Mouse (Mus musculus) small intestine, adult 2 months (tissue): ENCODE data around the gene Arl13a. TPM values are rescaled to one million over a fixed set of nuclear protein-coding genes. Genes with fewer than 3 reads are reported as not detected.
"Not testable (repeated sequence)": the region's sequence is repeated elsewhere in the genome, so short reads cannot be mapped to it uniquely, and the experiment has no call there.

Experiments
- H3K27ac ChIP-seq: fragments of 200-500 bp; 2 replicates; pipeline ENCODE4 v1.5.1; 2012; ENCODE audit warnings: low read depth, low read length, control low read depth, inconsistent platforms; ENCODE audit not compliant: insufficient read depth
- H3K27me3 ChIP-seq: fragments of 200-500 bp; 2 replicates; pipeline ENCODE4 v1.6.1; 2012; ENCODE audit warnings: mild to moderate bottlenecking, moderate library complexity, low read length, inconsistent platforms; ENCODE audit not compliant: control insufficient read depth, insufficient read depth
- H3K36me3 ChIP-seq: fragments of 200-500 bp; 2 replicates; pipeline ENCODE4 v1.6.1; 2012; ENCODE audit warnings: mild to moderate bottlenecking, low read length, control low read depth, inconsistent platforms; ENCODE audit not compliant: control insufficient read depth, insufficient read depth
- H3K4me1 ChIP-seq: fragments of 200-500 bp; 2 replicates; pipeline ENCODE4 v1.6.1; 2012; ENCODE audit warnings: low read length, inconsistent platforms, mixed read lengths; ENCODE audit not compliant: control insufficient read depth, insufficient read depth, insufficient read length
- H3K4me3 ChIP-seq: fragments of 200-500 bp; 2 replicates; pipeline ENCODE4 v1.5.1; 2012; ENCODE audit warnings: low read depth, mild to moderate bottlenecking, control low read depth, inconsistent platforms, low read length, moderate library complexity
- CTCF ChIP-seq: fragments of 200-500 bp; IDR thresholded peaks from 2 replicates; pipeline ENCODE4 v1.5.1; 2012; ENCODE audit warnings: low read depth, mild to moderate bottlenecking, control low read depth, inconsistent platforms, low read length, moderate library complexity, mixed read lengths; ENCODE audit not compliant: insufficient replicate concordance, insufficient read length; ENCODE audit errors: extremely low read depth
- POLR2A ChIP-seq: fragments of 200-500 bp; IDR thresholded peaks from 2 replicates; pipeline ENCODE4 v1.6.1; 2012; ENCODE audit warnings: low read depth, mild to moderate bottlenecking, control low read depth, inconsistent platforms, low read length, moderate library complexity
- WGBS: fragments of 180-500 bp; shearing (Covaris S2); methylation state at CpG from one replicate; pipeline ENCODE4 v1.1.7; 2018; 5-methylcytosine and 5-hydroxymethylcytosine counted together
- polyA plus RNA-seq: library from polyadenylated mRNA; depleted of rRNA; stranded (reverse); fragments of >200 nt; gene quantifications from 2 replicates; pipeline ENCODE4 v1.2.3, GENCODE M21; 2012; rRNA removed

Arl13a gene
- not detected in 2 replicates for polyA plus RNA-seq

GRCm38 (mm10) chrX:134187201-134187600 is at the start of gene Arl13a:
Gene Arl13a, plus strand, starts transcription at chrX:134187501.
- H3K27ac ChIP-seq, H3K4me3 ChIP-seq, H3K27me3 ChIP-seq, H3K4me1 ChIP-seq, H3K36me3 ChIP-seq: not testable (repeated sequence)
- WGBS, result 92% methylated on average over 9 of the region's 9 CpGs

GRCm38 (mm10) chrX:134140024-134140423 is 47.3 kb upstream of the Arl13a start:
- Histone ChIP-seq H3K27me3 (no peaks in the 10 kb centered on the region), H3K27ac (no peak overlapping the region), H3K4me3 (no peak overlapping the region), H3K4me1 (no peaks in the 10 kb centered on the region), H3K36me3 (no peaks in the 10 kb centered on the region)
- WGBS, result 77% methylated on average over 6 of the region's 6 CpGs
- TF ChIP-seq CTCF (no peak), POLR2A (no peak)

GRCm38 (mm10) chrX:134141551-134141950 is 45.8 kb upstream of the Arl13a start:
- no peak for TF ChIP-seq POLR2A
- no peak for TF ChIP-seq CTCF
- 59% methylated on average over 1 of the region's 1 CpGs for WGBS
- H3K27me3 ChIP-seq, result no peaks in the 10 kb centered on the region
- H3K27ac ChIP-seq, result no peak overlapping the region
- H3K36me3 ChIP-seq, result no peaks in the 10 kb centered on the region
- H3K4me3 ChIP-seq, result no peak overlapping the region
- H3K4me1 ChIP-seq, result no peaks in the 10 kb centered on the region

DNA sequence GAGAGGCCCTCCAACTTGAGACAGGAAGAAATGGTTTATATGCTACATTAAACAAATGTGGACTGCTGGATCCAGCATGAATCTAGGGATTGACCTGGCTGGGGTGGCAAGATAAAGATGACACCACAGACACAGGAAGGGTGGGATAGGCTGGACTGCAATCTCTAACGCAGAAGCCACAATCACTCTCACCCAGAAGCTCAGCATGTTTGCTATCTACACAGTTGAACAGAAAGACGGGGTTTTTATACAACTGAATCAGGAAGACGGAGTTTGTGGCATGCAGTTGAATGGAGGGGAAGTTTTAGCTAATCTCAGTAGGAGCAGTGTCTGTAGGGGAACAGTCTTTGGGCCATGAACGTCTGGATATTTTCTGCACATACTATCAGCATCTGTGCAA is 45.3 kb upstream of the Arl13a start:
- no peaks in the 10 kb centered on the region for H3K4me1 ChIP-seq
- no peak overlapping the region for H3K27ac ChIP-seq
- WGBS, result 78% methylated on average over 4 of the region's 4 CpGs
- H3K4me3 ChIP-seq, result no peak overlapping the region
- TF ChIP-seq CTCF, result no peak
- no peak for TF ChIP-seq POLR2A
- no peaks in the 10 kb centered on the region for H3K36me3 ChIP-seq
- no peaks in the 10 kb centered on the region for H3K27me3 ChIP-seq

DNA sequence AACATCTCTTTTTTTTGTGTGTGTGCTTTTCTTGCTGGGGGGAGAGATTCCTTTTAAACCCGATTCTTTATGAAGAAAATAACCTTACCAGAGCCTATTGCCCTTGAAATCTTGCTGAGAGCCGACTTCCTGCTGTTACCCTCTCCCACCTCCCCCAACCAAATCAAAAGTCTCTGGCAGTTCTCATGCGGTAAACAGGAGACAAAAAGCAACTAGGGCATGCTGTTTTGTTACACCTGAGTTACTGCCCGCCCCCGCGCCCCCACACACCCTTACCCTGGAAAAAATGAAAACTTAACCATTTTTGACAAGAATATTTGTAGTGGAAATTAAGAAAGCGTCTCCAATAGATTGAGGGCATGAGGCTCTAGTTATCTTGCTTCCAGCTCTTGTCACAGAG is 29.1 kb upstream of the Arl13a start:
- H3K36me3 ChIP-seq, result no peaks in the 10 kb centered on the region
- H3K27ac ChIP-seq, result no peak overlapping the region
- 61% methylated on average over 7 of the region's 7 CpGs for WGBS
- H3K4me1 ChIP-seq, result peaks cover 3% of the 10 kb centered on the region; the same call in 1 of the 2 replicates
- no peaks in the 10 kb centered on the region for H3K27me3 ChIP-seq
- H3K4me3 ChIP-seq, result no peak overlapping the region
- TF ChIP-seq CTCF (no peak), POLR2A (no peak)

DNA sequence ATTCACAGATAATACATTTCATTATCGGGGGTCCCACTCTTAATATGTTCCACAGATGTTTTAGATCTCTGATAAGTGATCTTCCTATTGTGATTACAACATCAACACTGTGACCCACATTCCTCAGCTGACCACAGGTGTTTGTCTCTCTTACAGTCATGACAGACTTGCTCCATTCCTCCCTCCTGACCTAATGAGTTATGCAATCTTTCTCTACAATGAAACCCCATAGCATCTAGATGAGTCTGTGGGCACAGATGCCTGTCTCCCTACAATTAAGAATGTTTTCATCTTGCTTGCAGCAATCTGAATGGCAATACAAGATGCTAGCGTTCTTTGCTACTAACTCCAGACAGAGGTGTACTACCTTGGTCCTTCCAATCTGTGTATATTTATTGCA is 26.9 kb upstream of the Arl13a start:
- WGBS, result 82% methylated on average over 2 of the region's 2 CpGs

GRCm38 (mm10) chrX:134162043-134162720 is 25.1 kb upstream of the Arl13a start, which contains the start of gene Xkrx:
Gene Xkrx, minus strand, starts transcription at chrX:134162076.
- TF ChIP-seq CTCF (no peak), POLR2A (no peak)
- 31% methylated on average over 16 of the region's 16 CpGs for WGBS
- H3K27ac ChIP-seq, result no peak within 1 kb of the TSS
- H3K27me3 ChIP-seq, result no peaks in the 10 kb centered on the region
- no peaks in the 10 kb centered on the region for H3K36me3 ChIP-seq
- H3K4me1 ChIP-seq, result peaks cover 3% of the 10 kb centered on the region; the same call in 1 of the 2 replicates
- peak within 1 kb of the TSS; percentile 40 for H3K4me3 ChIP-seq

More for the DNA sequence above, 26.9 kb upstream of the Arl13a start:
- Histone ChIP-seq H3K4me3 (no peak overlapping the region), H3K36me3 (no peaks in the 10 kb centered on the region), H3K4me1 (peaks cover 3% of the 10 kb centered on the region; the same call in 1 of the 2 replicates), H3K27ac (no peak overlapping the region), H3K27me3 (no peaks in the 10 kb centered on the region)
- no peak for TF ChIP-seq POLR2A
